Mouse (Mus musculus) CH12.LX (cell line): ENCODE results near the gene Agfg2. TPM values are rescaled to one million over a fixed set of nuclear protein-coding genes. Genes with fewer than 3 reads are reported as not detected.

Experiments
- DNase-seq: peaks from one replicate; pipeline ENCODE4 v3.0.0-alpha.2; 2013; ENCODE audit errors: extremely low read depth
- H3K27ac ChIP-seq: 2 replicates; pipeline ENCODE4 v1.5.1; 2012; ENCODE audit warnings: low read depth, mild to moderate bottlenecking, control low read depth, moderate library complexity; ENCODE audit not compliant: insufficient read depth
- H3K27me3 ChIP-seq: replicated peaks from 2 replicates; pipeline ENCODE3; 2012; ENCODE audit warnings: inconsistent platforms
- H3K36me3 ChIP-seq, 2 experiments: replicated peaks in 1 of 2; 2 replicates each; pipeline versions ENCODE3 to v1.6.1; 2012; ENCODE audit warnings: inconsistent platforms in 1 of 2, low read length in 1 of 2, mild to moderate bottlenecking in 1 of 2, mixed read lengths in 1 of 2, moderate library complexity in 1 of 2; ENCODE audit not compliant: control insufficient read depth in 1 of 2, insufficient read depth in 1 of 2
- H3K4me1 ChIP-seq, 2 experiments: 2 replicates each; pipeline ENCODE4 v1.6.1; 2012; ENCODE audit warnings: inconsistent platforms in 1 of 2, moderate library complexity in 1 of 2; ENCODE audit not compliant: insufficient read depth in 2 of 2, control insufficient read depth in 1 of 2
- H3K4me2 ChIP-seq: 2 replicates; pipeline ENCODE4 v1.6.1; 2012; ENCODE audit warnings: low read depth, mild to moderate bottlenecking, control low read depth; ENCODE audit not compliant: poor library complexity, insufficient read depth, severe bottlenecking
- H3K4me3 ChIP-seq, 3 experiments: fragments of 150-350 bp in 1 of 3; sonication (generic) in 1 of 3; replicated peaks in 1 of 3; 2 replicates each; pipeline versions ENCODE3 to v1.5.1; 2011 to 2012; ENCODE audit warnings: low read depth in 2 of 3, low read length in 2 of 3, mild to moderate bottlenecking in 2 of 3, moderate library complexity in 2 of 3, control low read depth in 1 of 3, improper control_type of control experiment in 1 of 3, inconsistent platforms in 1 of 3, mixed read lengths in 1 of 3; ENCODE audit not compliant: poor library complexity in 1 of 3
- H3K79me2 ChIP-seq: replicated peaks from 2 replicates; pipeline ENCODE4 v1.6.1; 2012; ENCODE audit warnings: mild to moderate bottlenecking, moderate library complexity; ENCODE audit not compliant: control insufficient read depth, poor library complexity, insufficient read depth, severe bottlenecking; ENCODE audit errors: extremely low read depth
- H3K9ac ChIP-seq: 2 replicates; pipeline ENCODE4 v1.6.1; 2012; ENCODE audit warnings: low read depth, mild to moderate bottlenecking, control low read depth, moderate library complexity; ENCODE audit not compliant: insufficient read depth
- H3K9me3 ChIP-seq: replicated peaks from 2 replicates; pipeline ENCODE3; 2012; ENCODE audit warnings: low read length, inconsistent platforms, mixed read lengths
- CHD1 ChIP-seq: IDR thresholded peaks from 2 replicates; pipeline ENCODE4 v1.6.1; 2012; ENCODE audit warnings: low read depth, low read length, improper control_type of control experiment, inconsistent platforms
- CHD2 ChIP-seq: IDR thresholded peaks from 2 replicates; pipeline ENCODE4 v1.6.1; 2011; ENCODE audit warnings: low read length, improper control_type of control experiment
- GABPA ChIP-seq: IDR thresholded peaks from 2 replicates; pipeline ENCODE4 v1.6.1; 2012; ENCODE audit warnings: low read depth, low read length, improper control_type of control experiment, inconsistent platforms; ENCODE audit not compliant: insufficient replicate concordance
- HCFC1 ChIP-seq: IDR thresholded peaks from 2 replicates; pipeline ENCODE4 v1.6.1; 2012; ENCODE audit warnings: low read depth, mild to moderate bottlenecking, inconsistent platforms, low read length, improper control_type of control experiment
- JUND ChIP-seq: conservative IDR thresholded peaks from 2 replicates; pipeline ENCODE4 v1.6.1; 2011; ENCODE audit warnings: low read depth, low read length, improper control_type of control experiment
- KAT2A ChIP-seq: IDR thresholded peaks from 2 replicates; pipeline ENCODE4 v1.6.1; 2012; ENCODE audit warnings: low read length, improper control_type of control experiment, inconsistent platforms; ENCODE audit not compliant: insufficient replicate concordance
- MXI1 ChIP-seq: IDR thresholded peaks from 2 replicates; pipeline ENCODE4 v1.6.1; 2011; ENCODE audit warnings: mild to moderate bottlenecking, low read depth, low read length, improper control_type of control experiment
- POLR2A ChIP-seq: IDR thresholded peaks from 2 replicates; pipeline ENCODE4 v1.6.1; 2011; ENCODE audit warnings: low read depth, mild to moderate bottlenecking, improper control_type of control experiment, low read length
- RAD21 ChIP-seq: IDR thresholded peaks from 2 replicates; pipeline ENCODE4 v1.6.1; 2011; ENCODE audit warnings: low read depth, mild to moderate bottlenecking, low read length, improper control_type of control experiment, moderate library complexity
- SMC3 ChIP-seq: IDR thresholded peaks from 2 replicates; pipeline ENCODE4 v1.6.1; 2011; ENCODE audit warnings: low read depth, low read length, improper control_type of control experiment
- TBP ChIP-seq: conservative IDR thresholded peaks from 2 replicates; pipeline ENCODE4 v1.6.1; 2011; ENCODE audit warnings: low read depth, low read length, improper control_type of control experiment
- TCF12 ChIP-seq: IDR thresholded peaks from 2 replicates; pipeline ENCODE4 v1.6.1; 2014; ENCODE audit warnings: low read depth, mild to moderate bottlenecking, inconsistent platforms, low read length, improper control_type of control experiment
- dilution Hi-C: fragments of 300-500 bp; cut with MboI; formaldehyde crosslinking; loops from 2 replicates; pipeline ENCODE4 v1.14.3; 2020; ENCODE audit warnings: low sequenced_read_pairs; ENCODE audit not compliant: extremely low pct_unique_long_range_greater_than_20kb, extremely low pct_ligation_motif_present
- in situ Hi-C: fragments of 300-500 bp; cut with MboI; formaldehyde crosslinking; loops from 3 replicates; pipeline ENCODE4 v1.14.3; 2019; ENCODE audit warnings: low sequenced_read_pairs, low pct_ligation_motif_present, low pct_unique_long_range_greater_than_20kb, mixed read lengths
- polyA plus RNA-seq: library from polyadenylated mRNA; unstranded; fragments of >175 nt; gene quantifications from 2 replicates; pipeline ENCODE4 v1.2.1, GENCODE M21; 2012; ENCODE audit warnings: low read depth; ENCODE audit not compliant: insufficient read length
- total RNA-seq, 2 experiments: library from RNA; depleted of rRNA; stranded (reverse); fragments of 300-350 nt in 1 of 2; fragments of >200 nt in 1 of 2; gene quantifications; 2 replicates each; pipeline ENCODE4 v1.2.3; 2012 to 2014

The Agfg2 gene
- total and polyA plus RNA-seq, 3 experiments, result 8.7 to 16.7 (median 13.4) TPM

DNA sequence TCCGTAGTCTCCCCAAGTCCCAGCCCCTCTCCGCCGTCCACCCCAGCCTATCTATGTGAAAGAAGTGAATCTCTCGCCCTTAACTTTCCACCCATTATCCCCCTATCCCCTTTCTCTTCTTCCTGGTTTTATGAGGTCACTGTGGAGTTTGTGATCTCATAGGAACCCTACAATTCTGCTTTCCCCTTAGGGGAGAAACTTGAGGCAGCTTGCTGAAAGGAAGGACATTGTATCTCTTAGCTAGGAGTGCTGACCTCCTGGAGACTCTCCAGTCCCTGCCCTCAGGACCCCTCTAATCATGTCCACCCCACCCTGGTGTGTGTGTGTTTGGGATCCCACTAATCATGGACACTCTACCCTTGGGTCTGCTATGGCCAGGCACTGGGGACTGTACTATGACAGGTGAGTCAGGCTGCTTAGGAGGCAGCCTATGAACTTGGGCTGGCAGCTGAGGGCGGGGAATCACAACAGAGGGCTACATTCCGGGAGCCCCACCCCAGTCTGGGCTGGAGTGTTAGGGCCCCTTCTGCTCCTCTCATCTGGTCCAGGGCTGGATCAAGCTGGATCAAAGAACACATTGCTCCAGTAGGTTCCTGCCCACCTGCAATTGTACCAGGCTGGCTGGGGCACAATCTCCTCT lies 54.5 kb downstream of the Agfg2 start:
- Histone ChIP-seq H3K4me2 (peak overlapping the region; percentile 57), H3K27me3 (no peaks in the 10 kb centered on the region), H3K27ac (peak overlapping the region; percentile 94), H3K36me3 (peaks cover 13 to 22% of the 10 kb centered on the region in 2 experiments), H3K4me3 (peak overlapping the region; percentile 79 to 91 (median 81)), H3K9ac (peak overlapping the region; percentile 28; the same call in 1 of the 2 replicates), H3K9me3 (no peaks in the 10 kb centered on the region), H3K4me1 (peaks cover 16 to 48% of the 10 kb centered on the region in 2 experiments), H3K79me2 (peaks cover 14% of the 10 kb centered on the region)
- in situ Hi-C loops (no loop called here), dilution Hi-C loops (no loop called here)
- TF ChIP-seq JUND (no peak), TCF12 (no peak), HCFC1 (no peak), SMC3 (no peak), MXI1 (no peak), RAD21 (no peak), POLR2A (no peak), GABPA (no peak), CHD2 (no peak)
- DNase-seq, result no peak

DNA sequence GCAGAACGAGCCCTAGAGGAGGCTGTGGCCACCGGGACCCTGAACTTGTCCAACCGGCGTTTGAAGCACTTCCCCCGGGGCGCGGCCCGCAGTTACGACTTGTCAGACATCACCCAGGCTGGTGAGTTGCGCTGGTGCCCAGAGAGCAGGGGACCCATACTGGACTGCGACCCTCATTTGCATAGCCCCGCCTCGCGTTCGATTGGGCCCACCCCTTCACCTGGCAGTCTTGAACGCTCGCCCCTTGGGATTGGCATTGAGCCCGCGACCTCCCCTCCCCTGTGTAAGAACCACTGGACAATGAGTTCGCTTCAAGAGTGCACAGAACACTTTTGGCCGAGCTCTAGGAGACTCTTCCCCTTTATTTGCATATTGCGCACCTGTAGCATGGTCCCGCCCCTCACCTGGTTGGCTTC lies 55.2 kb downstream of the Agfg2 start:
- dilution Hi-C loops, result no loop called here
- TF ChIP-seq CHD1 (0 out of 2 replicates have a peak, but pooled peaks have one; percentile 21), KAT2A (no peak), TBP (0 out of 2 replicates have a peak, but pooled peaks have one; percentile 20)
- TF ChIP-seq, all 38 proteins: peak for 2

More for the DNA sequence above, 55.2 kb downstream of the Agfg2 start:
- H3K9me3 ChIP-seq, result no peaks in the 10 kb centered on the region
- peak overlapping the region; percentile 79 to 91 (median 81) for H3K4me3 ChIP-seq
- H3K27ac ChIP-seq, result peak overlapping the region; percentile 94
- peak; percentile 67 for DNase-seq
- in situ Hi-C loops, result no loop called here
- peak overlapping the region; percentile 57; the same call in 1 of the 2 replicates for H3K4me2 ChIP-seq
- H3K36me3 ChIP-seq, result peaks cover 13 to 21% of the 10 kb centered on the region in 2 experiments
- H3K79me2 ChIP-seq, result peaks cover 14% of the 10 kb centered on the region
- H3K4me1 ChIP-seq, result peaks cover 16 to 48% of the 10 kb centered on the region in 2 experiments
- peak overlapping the region; percentile 88 for H3K9ac ChIP-seq
- no peaks in the 10 kb centered on the region for H3K27me3 ChIP-seq
